Mouse (Mus musculus) embryonic facial prominence, embryonic 13.5 days (tissue): ENCODE data around the gene H2-D1. TPM values are rescaled to one million over a fixed set of nuclear protein-coding genes. Genes with fewer than 3 reads are reported as not detected.
A peak's percentile ranks its signal among the peaks of the same experiment; 100 is the strongest.
"Not testable (repeated sequence)": the region's sequence is repeated elsewhere in the genome, so short reads cannot be mapped to it uniquely, and the experiment has no call there.

Source experiments
- ATAC-seq: fragments of 200-750 bp; cut with Nextera tagmentation; 2 replicates; pipeline ENCODE4 v1.8.0; 2017; ENCODE audit warnings: low read depth; ENCODE audit not compliant: insufficient number of reproducible peaks, insufficient read depth, low FRiP score, low TSS enrichment
- H3K27ac ChIP-seq: fragments of 300-500 bp; sonication (generic); 2 replicates; pipeline ENCODE4 v1.5.1; 2015; ENCODE audit warnings: moderate library complexity, mild to moderate bottlenecking, inconsistent platforms
- H3K27me3 ChIP-seq: fragments of 300-500 bp; sonication (generic); 2 replicates; pipeline ENCODE4 v1.6.1; 2015; ENCODE audit warnings: mild to moderate bottlenecking, inconsistent platforms
- H3K36me3 ChIP-seq: fragments of 300-500 bp; sonication (generic); 2 replicates; pipeline ENCODE4 v1.6.1; 2015; ENCODE audit warnings: mild to moderate bottlenecking, inconsistent platforms
- H3K4me1 ChIP-seq: fragments of 300-500 bp; sonication (generic); 2 replicates; pipeline ENCODE4 v1.6.1; 2015; ENCODE audit warnings: inconsistent platforms
- H3K4me2 ChIP-seq: fragments of 300-500 bp; sonication (generic); 2 replicates; pipeline ENCODE4 v1.6.1; 2015; ENCODE audit warnings: moderate library complexity, mild to moderate bottlenecking, inconsistent platforms
- H3K4me3 ChIP-seq: fragments of 300-500 bp; sonication (generic); 2 replicates; pipeline ENCODE4 v1.5.1; 2015; ENCODE audit warnings: mild to moderate bottlenecking, inconsistent platforms
- H3K9ac ChIP-seq: fragments of 300-500 bp; sonication (generic); 2 replicates; pipeline ENCODE4 v1.6.1; 2015; ENCODE audit warnings: mild to moderate bottlenecking, inconsistent platforms
- H3K9me3 ChIP-seq: fragments of 300-500 bp; sonication (generic); 2 replicates; pipeline ENCODE4 v1.6.1; 2016; ENCODE audit warnings: inconsistent platforms
- WGBS: fragments of 180-500 bp; shearing (Covaris S2); methylation state at CpG from one replicate; pipeline ENCODE4 v1.1.7; 2015; ENCODE audit warnings: mixed read lengths; 5-methylcytosine and 5-hydroxymethylcytosine counted together
- polyA plus RNA-seq: library from polyadenylated mRNA; unstranded; fragments of >200 nt; fragmentation: Nextera tagmentation; extraction: Ambion mirVana; gene quantifications from 2 replicates; pipeline ENCODE4 v1.2.1, GENCODE M21; 2015

H2-D1 gene
- polyA plus RNA-seq, 1 experiment from 2014 or later, result 28.7 TPM

- WGBS, result 88% methylated on average over 5 of the region's 5 CpGs
- no peak overlapping the region for H3K9ac ChIP-seq
- H3K4me2 ChIP-seq, result 0 out of 2 replicates have a peak overlapping the region, but pooled peaks have one; percentile 90
- no peak for ATAC-seq
- H3K36me3 ChIP-seq, result peaks cover 51% of the 10 kb centered on the region
- H3K27ac ChIP-seq, result peak overlapping the region; percentile 97; the same call in 1 of the 2 replicates
- no peaks in the 10 kb centered on the region for H3K9me3 ChIP-seq
- H3K4me1 ChIP-seq, result peaks cover 34% of the 10 kb centered on the region
- H3K4me3 ChIP-seq, result no peak overlapping the region
- no peaks in the 10 kb centered on the region for H3K27me3 ChIP-seq
These were observed 29.9 kb upstream of the H2-D1 start for GRCm38 (mm10) chr17:35232659-35233058.

- no peak for ATAC-seq
- Histone ChIP-seq H3K36me3 (peaks cover 45% of the 10 kb centered on the region), H3K4me2 (peak within 1 kb of the TSS; percentile 90), H3K4me3 (peak within 1 kb of the TSS; percentile 66), H3K9me3 (no peaks in the 10 kb centered on the region), H3K27ac (peak within 1 kb of the TSS; percentile 97), H3K27me3 (no peaks in the 10 kb centered on the region), H3K9ac (peak within 1 kb of the TSS; percentile 94; the same call in 1 of the 2 replicates), H3K4me1 (peaks cover 34% of the 10 kb centered on the region)
- WGBS, result 71% methylated on average over 18 of the region's 18 CpGs
These were observed 29.2 kb upstream of the H2-D1 start, which contains the start of gene Atp6v1g2 for GRCm38 (mm10) chr17:35233114-35233980. TSS of gene Atp6v1g2 (plus strand) at chr17:35233660.

- Histone ChIP-seq H3K4me2 (peak overlapping the region; percentile 90), H3K4me3 (peak overlapping the region; percentile 66; the same call in 1 of the 2 replicates)
- H3K9me3 ChIP-seq, result not testable (repeated sequence)
These were observed 28.4 kb upstream of the H2-D1 start for GRCm38 (mm10) chr17:35234090-35234489.

GRCm38 (mm10) chr17:35234903-35235302, 27.6 kb upstream of the H2-D1 start:
- H3K4me2 ChIP-seq, result peak overlapping the region; percentile 90
- no peaks in the 10 kb centered on the region for H3K9me3 ChIP-seq
- H3K4me3 ChIP-seq, result peak overlapping the region; percentile 66
- peaks cover 29% of the 10 kb centered on the region for H3K36me3 ChIP-seq
- no peaks in the 10 kb centered on the region for H3K27me3 ChIP-seq
- peaks cover 34% of the 10 kb centered on the region for H3K4me1 ChIP-seq
- H3K27ac ChIP-seq, result peak overlapping the region; percentile 97
- WGBS, result 5% methylated on average over 31 of the region's 31 CpGs
- H3K9ac ChIP-seq, result peak overlapping the region; percentile 94
- ATAC-seq, result no peak

More at GRCm38 (mm10) chr17:35234090-35234489, 28.4 kb upstream of the H2-D1 start:
- H3K27ac ChIP-seq, result peak overlapping the region; percentile 97
- WGBS, result 86% methylated on average over 7 of the region's 7 CpGs
- not testable (repeated sequence) for ATAC-seq, H3K27me3 ChIP-seq
- H3K4me1 ChIP-seq, result peaks cover 34% of the 10 kb centered on the region
- peaks cover 38% of the 10 kb centered on the region for H3K36me3 ChIP-seq
- 0 out of 2 replicates have a peak overlapping the region, but pooled peaks have one; percentile 32 for H3K9ac ChIP-seq

GRCm38 (mm10) chr17:35235614-35236389, 26.7 kb upstream of the H2-D1 start, which contains the start of gene Nfkbil1:
TSS of gene Nfkbil1 (minus strand) at chr17:35235792.
- under 1% methylated on average over 35 of the region's 35 CpGs for WGBS
- ATAC-seq, result peak; percentile 82
- Histone ChIP-seq H3K9me3 (no peaks in the 10 kb centered on the region), H3K4me3 (peak within 1 kb of the TSS; percentile 66), H3K9ac (peak within 1 kb of the TSS; percentile 94), H3K27me3 (no peaks in the 10 kb centered on the region), H3K36me3 (peaks cover 22% of the 10 kb centered on the region), H3K4me2 (peak within 1 kb of the TSS; percentile 90), H3K4me1 (peaks cover 40% of the 10 kb centered on the region), H3K27ac (peak within 1 kb of the TSS; percentile 97)

GRCm38 (mm10) chr17:35236390-35236746, 26.2 kb upstream of the H2-D1 start:
- Histone ChIP-seq H3K4me1 (peaks cover 41% of the 10 kb centered on the region), H3K36me3 (peaks cover 16% of the 10 kb centered on the region; the same call in 1 of the 2 replicates), H3K4me3 (peak overlapping the region; percentile 66), H3K9me3 (no peaks in the 10 kb centered on the region), H3K4me2 (peak overlapping the region; percentile 90), H3K27ac (peak overlapping the region; percentile 97), H3K27me3 (no peaks in the 10 kb centered on the region), H3K9ac (peak overlapping the region; percentile 94)
- WGBS, result 1% methylated on average over 18 of the region's 18 CpGs
- ATAC-seq, result peak; percentile 64

- ATAC-seq, result no peak
- Histone ChIP-seq H3K36me3 (peaks cover 16% of the 10 kb centered on the region; the same call in 1 of the 2 replicates), H3K4me2 (0 out of 2 replicates have a peak overlapping the region, but pooled peaks have one; percentile 90), H3K27me3 (no peaks in the 10 kb centered on the region), H3K9me3 (no peaks in the 10 kb centered on the region), H3K4me3 (no peak overlapping the region), H3K9ac (peak overlapping the region; percentile 94; the same call in 1 of the 2 replicates), H3K27ac (no peak overlapping the region), H3K4me1 (peaks cover 38% of the 10 kb centered on the region)
- WGBS, result 77% methylated on average over 9 of the region's 9 CpGs
These were observed 25.5 kb upstream of the H2-D1 start for GRCm38 (mm10) chr17:35236996-35237395.

- 79% methylated on average over 12 of the region's 12 CpGs for WGBS
- 0 out of 2 replicates have a peak overlapping the region, but pooled peaks have one; percentile 11 for H3K9ac ChIP-seq
- no peaks in the 10 kb centered on the region for H3K9me3 ChIP-seq
- H3K4me2 ChIP-seq, result no peak overlapping the region
- H3K36me3 ChIP-seq, result peaks cover 16% of the 10 kb centered on the region; the same call in 1 of the 2 replicates
- H3K4me3 ChIP-seq, result no peak overlapping the region
- no peaks in the 10 kb centered on the region for H3K27me3 ChIP-seq
- H3K27ac ChIP-seq, result no peak overlapping the region
- no peak for ATAC-seq
- H3K4me1 ChIP-seq, result peaks cover 33% of the 10 kb centered on the region
These were observed 25.0 kb upstream of the H2-D1 start for GRCm38 (mm10) chr17:35237504-35237903.

GRCm38 (mm10) chr17:35239700-35240099, 22.8 kb upstream of the H2-D1 start:
- Histone ChIP-seq H3K27me3 (no peaks in the 10 kb centered on the region), H3K4me3 (no peak overlapping the region), H3K9ac (no peak overlapping the region), H3K36me3 (peaks cover 23% of the 10 kb centered on the region), H3K4me1 (peaks cover 32% of the 10 kb centered on the region), H3K9me3 (no peaks in the 10 kb centered on the region), H3K27ac (no peak overlapping the region), H3K4me2 (no peak overlapping the region)
- ATAC-seq, result no peak
- WGBS, result 80% methylated on average over 5 of the region's 5 CpGs

- 32% methylated on average over 12 of the region's 12 CpGs for WGBS
- peak overlapping the region; percentile 95 for H3K4me3 ChIP-seq
- peaks cover 32% of the 10 kb centered on the region for H3K36me3 ChIP-seq
- peak overlapping the region; percentile 99 for H3K27ac ChIP-seq
- ATAC-seq, result no peak
- peaks cover 39% of the 10 kb centered on the region for H3K4me1 ChIP-seq
- H3K9ac ChIP-seq, result peak overlapping the region; percentile 100
- H3K4me2 ChIP-seq, result peak overlapping the region; percentile 94
- H3K9me3 ChIP-seq, result no peaks in the 10 kb centered on the region
- H3K27me3 ChIP-seq, result no peaks in the 10 kb centered on the region
These were observed 21.9 kb upstream of the H2-D1 start for GRCm38 (mm10) chr17:35240384-35241304.
